16 mouse cellular contexts compared by ENCODE assay signal in the genomic region with DNA sequence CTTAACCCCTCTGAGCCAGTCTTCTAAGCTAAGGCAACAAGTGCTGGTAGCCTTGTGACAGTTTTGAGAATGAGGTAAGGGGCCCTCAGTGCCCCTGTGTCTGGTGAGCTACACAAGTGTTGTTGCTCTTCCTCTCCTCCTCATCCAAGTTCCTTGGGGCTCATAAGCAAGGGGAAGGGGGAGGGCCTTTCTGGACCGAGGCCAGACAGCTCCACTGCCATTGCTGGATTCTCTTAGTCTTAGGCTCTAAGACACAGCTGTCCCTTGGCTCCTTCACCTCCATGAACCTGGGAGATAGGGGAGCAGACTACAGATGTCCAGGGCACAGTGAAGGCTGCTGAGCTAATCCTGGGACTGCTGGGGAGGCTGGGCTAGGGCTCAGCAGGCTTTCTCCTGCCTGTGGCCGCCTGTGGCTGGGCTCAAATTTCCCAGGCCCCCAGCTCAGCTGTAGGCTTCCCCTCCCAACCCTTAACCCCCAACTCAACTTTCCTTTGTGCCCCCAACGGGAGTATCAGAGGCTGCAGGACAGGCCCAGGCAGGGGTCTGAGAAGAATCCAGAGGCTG. TPM values are rescaled to one million over a fixed set of nuclear protein-coding genes. Genes with fewer than 3 reads are reported as not detected.
DNase-seq lines count a peak whose midpoint lies in the region; ATAC-seq and TF ChIP-seq lines count a peak whose summit lies in the region.
"Had no signal": no experiment of that assay in that cellular context is flagged by ENCODE, and none has a peak within 500 bp of the region (broad histone marks: within the 10 kb centered on the region; RNA-seq: fewer than 3 reads in every experiment).

No protein-coding gene starts in this region.

- TF ChIP-seq EP300 in stomach, postnatal 0 days (optimal IDR thresholded peaks at IDR 0.05) = no peak

- H3K36me3 ChIP-seq in heart, embryonic 10.5 days = no peaks in the 10 kb centered on the region
- H3K36me3 ChIP-seq in kidney, postnatal 0 days (ENCODE audit: insufficient read depth, low read length) = no peaks in the 10 kb centered on the region
- H3K36me3 ChIP-seq in stomach, embryonic 14.5 days (ENCODE audit: control insufficient read depth, insufficient read depth, low read length) = no peaks in the 10 kb centered on the region
- H3K36me3 ChIP-seq in stomach, postnatal 0 days (ENCODE audit: control insufficient read depth, insufficient read depth, low read length) = no peaks in the 10 kb centered on the region
- H3K36me3 ChIP-seq: neural tube, embryonic 12.5 days had no signal

- H3K4me2 ChIP-seq in kidney, postnatal 0 days (ENCODE audit: low read length) = no peak overlapping the region
- no peak overlapping the region for H3K4me2 ChIP-seq in stomach, embryonic 14.5 days (replicated peaks; ENCODE audit: low read depth, low read length)
- no peak overlapping the region for H3K4me2 ChIP-seq in stomach, postnatal 0 days (replicated peaks; ENCODE audit: low read depth)
- H3K4me2 ChIP-seq: hindbrain, embryonic 14.5 days; neural tube, embryonic 12.5 days had no signal

- peaks cover 21% of the 10 kb centered on the region for H3K4me1 ChIP-seq in heart, embryonic 10.5 days
- peaks cover 5% of the 10 kb centered on the region for H3K4me1 ChIP-seq in kidney, postnatal 0 days (replicated peaks; ENCODE audit: insufficient read depth, low read length)
- no peaks in the 10 kb centered on the region for H3K4me1 ChIP-seq in stomach, embryonic 14.5 days (ENCODE audit: control insufficient read depth, insufficient read depth, low read length)
- no peaks in the 10 kb centered on the region for H3K4me1 ChIP-seq in stomach, postnatal 0 days (replicated peaks; ENCODE audit: control insufficient read depth, insufficient read depth)

- DNase-seq in heart, embryonic 10.5 days (ENCODE audit: low spot score) = no peak
- DNase-seq in heart, adult 9 months (ENCODE audit: low spot score in 2 of 2) = no peak
- no peak for DNase-seq in kidney, postnatal 0 days (ENCODE audit: low spot score)
- DNase-seq in kidney, adult 8-10 months = no peak
- DNase-seq in stomach, postnatal 0 days (ENCODE audit: low spot score) = no peak
- DNase-seq: adrenal gland, adult 2 months; cerebellum, adult 9-11 months; kidney, adult 11 months; layer of hippocampus, adult 9-11 months; lung, adult 18-20 months; thymus, postnatal 14 days had no signal

- no peak for ATAC-seq in kidney, postnatal 0 days (replicated peaks; ENCODE audit: low FRiP score, low read depth)
- ATAC-seq in stomach, embryonic 14.5 days (ENCODE audit: insufficient number of reproducible peaks, insufficient read depth, low FRiP score, low read depth) = 0 out of 2 replicates have a peak, but pooled peaks have one; percentile 5
- no peak for ATAC-seq in stomach, postnatal 0 days (ENCODE audit: low FRiP score, low TSS enrichment)
- ATAC-seq in megakaryocyte progenitor cell, adult 5-6 weeks (replicated peaks; ENCODE audit: poor library complexity) = no peak
- ATAC-seq: forebrain, embryonic 14.5 days had no signal

- H3K9me3 ChIP-seq in heart, embryonic 10.5 days = no peaks in the 10 kb centered on the region
- no peaks in the 10 kb centered on the region for H3K9me3 ChIP-seq in kidney, postnatal 0 days (replicated peaks; ENCODE audit: low read length)
- H3K9me3 ChIP-seq in stomach, embryonic 14.5 days (ENCODE audit: control insufficient read depth, low read depth, low read length) = no peaks in the 10 kb centered on the region
- no peaks in the 10 kb centered on the region for H3K9me3 ChIP-seq in stomach, postnatal 0 days (ENCODE audit: control insufficient read depth, low read length)
- H3K9me3 ChIP-seq: neural tube, embryonic 12.5 days had no signal

- no peak for TF ChIP-seq CTCF in kidney, postnatal 0 days (IDR thresholded peaks at IDR 0.05; ENCODE audit: low read depth)
- no peak for TF ChIP-seq CTCF in stomach, postnatal 0 days (IDR thresholded peaks at IDR 0.05; ENCODE audit: low read depth)

- peaks cover 8% of the 10 kb centered on the region; the same call in 1 of the 2 replicates for H3K27me3 ChIP-seq in heart, embryonic 10.5 days (ENCODE audit: insufficient read depth, poor library complexity, severe bottlenecking)
- no peaks in the 10 kb centered on the region for H3K27me3 ChIP-seq in kidney, postnatal 0 days (ENCODE audit: insufficient read depth, low read length)
- H3K27me3 ChIP-seq in stomach, embryonic 14.5 days (ENCODE audit: control insufficient read depth, insufficient read depth, low read length) = no peaks in the 10 kb centered on the region
- no peaks in the 10 kb centered on the region for H3K27me3 ChIP-seq in stomach, postnatal 0 days (ENCODE audit: control insufficient read depth, insufficient read depth, low read length)
- H3K27me3 ChIP-seq: neural tube, embryonic 12.5 days had no signal

- no peak overlapping the region for H3K4me3 ChIP-seq in heart, embryonic 10.5 days
- H3K4me3 ChIP-seq in kidney, postnatal 0 days (replicated peaks; ENCODE audit: low read depth, low read length) = no peak overlapping the region
- no peak overlapping the region for H3K4me3 ChIP-seq in stomach, embryonic 14.5 days (ENCODE audit: low read depth, low read length)
- H3K4me3 ChIP-seq in stomach, postnatal 0 days (ENCODE audit: low read depth, low read length) = no peak overlapping the region
- H3K4me3 ChIP-seq: neural tube, embryonic 12.5 days had no signal

- 0 out of 2 replicates have a peak overlapping the region, but pooled peaks have one; percentile 19 for H3K27ac ChIP-seq in heart, embryonic 10.5 days
- peak overlapping the region; percentile 19; the same call in 1 of the 2 replicates for H3K27ac ChIP-seq in kidney, postnatal 0 days
- H3K27ac ChIP-seq in stomach, embryonic 14.5 days (ENCODE audit: low read length) = no peak overlapping the region
- H3K27ac ChIP-seq in stomach, postnatal 0 days (replicated peaks) = no peak overlapping the region
- H3K27ac ChIP-seq: hindbrain, embryonic 14.5 days; neural tube, embryonic 12.5 days had no signal

- WGBS in heart, embryonic 10.5 days = 44% methylated on average over 3 of the region's 3 CpGs
- WGBS in kidney, postnatal 0 days = 54% methylated on average over 3 of the region's 3 CpGs
- WGBS in stomach, embryonic 14.5 days = 42% methylated on average over 3 of the region's 3 CpGs
- 60% methylated on average over 3 of the region's 3 CpGs for WGBS in stomach, postnatal 0 days

- no peak overlapping the region for H3K9ac ChIP-seq in kidney, postnatal 0 days (ENCODE audit: low read depth, low read length)
- H3K9ac ChIP-seq in stomach, embryonic 14.5 days (replicated peaks; ENCODE audit: low read depth, low read length) = no peak overlapping the region
- H3K9ac ChIP-seq in stomach, postnatal 0 days (ENCODE audit: low read length) = no peak overlapping the region
- H3K9ac ChIP-seq: hindbrain, embryonic 14.5 days; neural tube, embryonic 12.5 days had no signal

RNA-seq across cellular contexts. Expression of gene Zcchc24, which starts 34.5 kb away (rescaled TPM):
- 15.2 and 16.9 TPM in 2 replicates for polyA plus RNA-seq in heart, embryonic 10.5 days (2016; fragmentation: Nextera tagmentation; extraction: Ambion mirVana)
- polyA plus RNA-seq in kidney, postnatal 0 days (2015; fragmentation: Nextera tagmentation; extraction: Ambion mirVana) = 15.7 and 15.9 TPM in 2 replicates
- polyA plus RNA-seq in stomach, embryonic 14.5 days (2014; fragmentation: Nextera tagmentation; extraction: Ambion mirVana) = 29.5 and 32.4 TPM in 2 replicates
- polyA plus RNA-seq in stomach, postnatal 0 days (2015; fragmentation: Nextera tagmentation; extraction: Ambion mirVana) = 11.3 and 11.9 TPM in 2 replicates
- total RNA-seq in megakaryocyte progenitor cell, adult 5-6 weeks (2015) = 1.2 and 1.3 TPM in 2 replicates
- total RNA-seq in megakaryocyte progenitor cell, adult 5-6 weeks (2017) = 0.41 and 0.92 TPM in 2 replicates

RNA-seq across cellular contexts. Expression of gene Anxa11, which starts 38.6 kb away (rescaled TPM):
- polyA plus RNA-seq in heart, embryonic 10.5 days (2016; fragmentation: Nextera tagmentation; extraction: Ambion mirVana) = 10.9 and 17.7 TPM in 2 replicates
- 83.7 and 95.6 TPM in 2 replicates for polyA plus RNA-seq in kidney, postnatal 0 days (2015; fragmentation: Nextera tagmentation; extraction: Ambion mirVana)
- polyA plus RNA-seq in stomach, embryonic 14.5 days (2014; fragmentation: Nextera tagmentation; extraction: Ambion mirVana) = 35.5 and 42.2 TPM in 2 replicates
- 60.6 and 67.3 TPM in 2 replicates for polyA plus RNA-seq in stomach, postnatal 0 days (2015; fragmentation: Nextera tagmentation; extraction: Ambion mirVana)
- 36.5 and 37.1 TPM in 2 replicates for total RNA-seq in megakaryocyte progenitor cell, adult 5-6 weeks (2015)
- total RNA-seq in megakaryocyte progenitor cell, adult 5-6 weeks (2017) = 7.3 and 8.1 TPM in 2 replicates

Comparison
In these comparisons a context has a peak if more than half of its experiments do, and no peak if none do; other contexts are left out.
1. H3K27ac ChIP-seq: peak in heart, embryonic 10.5 days (single experiment) and kidney, postnatal 0 days (single experiment); none in stomach, embryonic 14.5 days (single experiment) and stomach, postnatal 0 days (single experiment).